Mouse (Mus musculus) C2C12 (cell line): Measurements from ENCODE around the gene Irgc1.

Experiments used
- CEBPB ChIP-seq: IDR thresholded peaks from one replicate; pipeline ENCODE4 v1.6.1; 2011; ENCODE audit warnings: low read depth, mild to moderate bottlenecking, control low read depth, moderate library complexity
- CTCF ChIP-seq: IDR thresholded peaks from one replicate; pipeline ENCODE4 v1.5.1; 2011; ENCODE audit not compliant: control insufficient read depth, insufficient read depth, insufficient read length
- FOSL1 ChIP-seq: IDR thresholded peaks from one replicate; pipeline ENCODE4 v1.8.0; 2011; ENCODE audit warnings: mild to moderate bottlenecking, low read length; ENCODE audit not compliant: poor library complexity, insufficient read depth, severe bottlenecking
- MAX ChIP-seq: IDR thresholded peaks from one replicate; pipeline ENCODE4 v1.6.1; 2011; ENCODE audit warnings: mild to moderate bottlenecking, control low read depth
- MYOD1 ChIP-seq: IDR thresholded peaks from one replicate; pipeline ENCODE4 v1.6.1; 2011; ENCODE audit warnings: low read depth; ENCODE audit not compliant: control insufficient read depth, insufficient read length
- MYOG ChIP-seq: IDR thresholded peaks from one replicate; pipeline ENCODE4 v1.6.1; 2011; ENCODE audit not compliant: control insufficient read depth, insufficient read length; ENCODE audit errors: extremely low read depth
- USF1 ChIP-seq: IDR thresholded peaks from one replicate; pipeline ENCODE4 v1.6.1; 2011; ENCODE audit warnings: low read depth, mild to moderate bottlenecking, control low read depth, moderate library complexity

- TF ChIP-seq MYOD1 (no peak), CTCF (no peak), MAX (no peak), CEBPB (no peak), FOSL1 (no peak), MYOG (no peak), USF1 (no peak)
These were observed 33.4 kb upstream of the Irgc1 start for GRCm38 (mm10) chr7:24485481-24485880.
